Mouse (Mus musculus) liver, embryonic 13.5 days (tissue): ENCODE measurements around the gene Kcnk1. TPM values are rescaled to one million over a fixed set of nuclear protein-coding genes. Genes with fewer than 3 reads are reported as not detected.

Source experiments
- ATAC-seq: fragments of 200-750 bp; cut with Nextera tagmentation; 2 replicates; pipeline ENCODE4 v1.8.0; 2017; ENCODE audit warnings: low read depth, mild to moderate bottlenecking, moderate number of reproducible peaks, moderate library complexity
- DNase-seq: peaks from one replicate; pipeline ENCODE4 v3.0.0; 2022
- H3K27ac ChIP-seq: fragments of 300-500 bp; sonication (generic); 2 replicates; pipeline ENCODE4 v1.5.1; 2015; ENCODE audit warnings: moderate library complexity, mild to moderate bottlenecking, inconsistent platforms
- H3K27me3 ChIP-seq: fragments of 300-500 bp; sonication (generic); 2 replicates; pipeline ENCODE4 v1.6.1; 2015; ENCODE audit warnings: mild to moderate bottlenecking, inconsistent platforms
- H3K36me3 ChIP-seq: fragments of 300-500 bp; sonication (generic); 2 replicates; pipeline ENCODE4 v1.6.1; 2015; ENCODE audit warnings: mild to moderate bottlenecking, inconsistent platforms
- H3K4me1 ChIP-seq: fragments of 300-500 bp; sonication (generic); replicated peaks from 2 replicates; pipeline ENCODE4 v1.6.1; 2015; ENCODE audit warnings: inconsistent platforms
- H3K4me2 ChIP-seq: fragments of 300-500 bp; sonication (generic); 2 replicates; pipeline ENCODE4 v1.6.1; 2015; ENCODE audit warnings: inconsistent platforms, mild to moderate bottlenecking, moderate library complexity
- H3K4me3 ChIP-seq: fragments of 300-500 bp; sonication (generic); replicated peaks from 2 replicates; pipeline ENCODE4 v1.5.1; 2015; ENCODE audit warnings: mild to moderate bottlenecking, inconsistent platforms
- H3K9ac ChIP-seq: fragments of 300-500 bp; sonication (generic); 2 replicates; pipeline ENCODE4 v1.6.1; 2015; ENCODE audit warnings: mild to moderate bottlenecking, inconsistent platforms
- H3K9me3 ChIP-seq: fragments of 300-500 bp; sonication (generic); replicated peaks from 2 replicates; pipeline ENCODE4 v1.6.1; 2016; ENCODE audit warnings: inconsistent platforms
- WGBS: fragments of 180-500 bp; shearing (Covaris S2); methylation state at CpG from one replicate; pipeline ENCODE4 v1.1.7; 2015; ENCODE audit not compliant: insufficient replicate concordance; 5-methylcytosine and 5-hydroxymethylcytosine counted together
- polyA plus RNA-seq: library from polyadenylated mRNA; unstranded; fragments of >200 nt; fragmentation: Nextera tagmentation; extraction: Ambion mirVana; gene quantifications from 2 replicates; pipeline ENCODE4 v1.2.1, GENCODE M21; 2015

Kcnk1 gene
- polyA plus RNA-seq, 1 experiment from 2014 or later: 0.37 TPM

- Histone ChIP-seq H3K27me3 (no peaks in the 10 kb centered on the region), H3K27ac (no peak overlapping the region), H3K4me3 (no peak overlapping the region), H3K4me1 (no peaks in the 10 kb centered on the region), H3K9me3 (no peaks in the 10 kb centered on the region), H3K4me2 (no peak overlapping the region), H3K9ac (no peak overlapping the region), H3K36me3 (no peaks in the 10 kb centered on the region)
- DNase-seq (no peak), ATAC-seq (no peak)
- 71% methylated on average over 10 of the region's 10 CpGs for WGBS
Measured at GRCm38 (mm10) chr8:126062844-126063243, 67.9 kb downstream of the Kcnk1 start.

- DNase-seq: no peak
- H3K27ac ChIP-seq: no peak overlapping the region
- no peaks in the 10 kb centered on the region for H3K36me3 ChIP-seq
- no peak overlapping the region for H3K9ac ChIP-seq
- no peak overlapping the region for H3K4me2 ChIP-seq
- H3K4me3 ChIP-seq: no peak overlapping the region
- no peaks in the 10 kb centered on the region for H3K4me1 ChIP-seq
- H3K9me3 ChIP-seq: no peaks in the 10 kb centered on the region
- ATAC-seq: no peak
- WGBS: 68% methylated on average over 9 of the region's 9 CpGs
- no peaks in the 10 kb centered on the region for H3K27me3 ChIP-seq
Measured at GRCm38 (mm10) chr8:126063832-126064409, 69.0 kb downstream of the Kcnk1 start.

DNA sequence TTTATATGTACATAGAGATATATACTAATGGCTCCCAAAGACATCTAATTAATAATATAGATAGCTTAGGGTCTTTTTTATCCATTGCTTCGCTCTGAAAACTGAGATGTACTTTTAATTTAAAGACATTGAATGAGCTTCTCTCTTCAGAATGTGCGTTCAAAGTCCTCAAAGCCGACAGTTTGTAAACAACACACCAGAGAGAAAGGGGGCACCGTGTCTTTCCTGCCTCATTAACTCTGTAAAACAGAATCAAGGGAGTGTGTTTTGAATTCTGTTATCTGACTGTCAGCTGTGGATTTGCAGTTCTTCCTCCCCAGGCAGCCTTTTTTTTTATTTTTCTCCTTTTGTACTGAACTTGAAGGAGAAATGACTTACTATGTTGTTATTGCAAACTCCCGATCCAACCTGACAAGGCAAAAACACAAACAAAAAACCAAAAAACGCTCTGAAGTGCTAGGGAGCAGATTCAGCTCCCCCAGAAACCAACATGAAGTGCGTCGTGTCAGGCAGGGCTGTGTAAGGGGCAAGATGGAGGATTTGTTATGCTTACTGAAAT is 69.7 kb downstream of the Kcnk1 start:
- DNase-seq (no peak), ATAC-seq (no peak)
- Histone ChIP-seq H3K4me3 (no peak overlapping the region), H3K36me3 (no peaks in the 10 kb centered on the region), H3K27me3 (no peaks in the 10 kb centered on the region), H3K27ac (no peak overlapping the region), H3K4me1 (no peaks in the 10 kb centered on the region), H3K4me2 (no peak overlapping the region), H3K9me3 (no peaks in the 10 kb centered on the region), H3K9ac (no peak overlapping the region)
- WGBS: 55% methylated on average over 8 of the region's 8 CpGs

GRCm38 (mm10) chr8:126067306-126067705 is 72.3 kb downstream of the Kcnk1 start:
- Histone ChIP-seq H3K4me3 (no peak overlapping the region), H3K36me3 (no peaks in the 10 kb centered on the region), H3K4me1 (no peaks in the 10 kb centered on the region), H3K27me3 (no peaks in the 10 kb centered on the region), H3K9me3 (no peaks in the 10 kb centered on the region), H3K9ac (no peak overlapping the region), H3K4me2 (no peak overlapping the region), H3K27ac (no peak overlapping the region)
- DNase-seq (no peak), ATAC-seq (no peak)
- whole genome bisulfite sequencing: 64% methylated on average over 6 of the region's 6 CpGs

- no peak overlapping the region for H3K9ac ChIP-seq
- H3K4me3 ChIP-seq: no peak overlapping the region
- 74% methylated on average over 6 of the region's 6 CpGs for WGBS
- no peaks in the 10 kb centered on the region for H3K9me3 ChIP-seq
- DNase-seq (no peak), ATAC-seq (no peak)
- H3K27ac ChIP-seq: no peak overlapping the region
- no peaks in the 10 kb centered on the region for H3K36me3 ChIP-seq
- H3K27me3 ChIP-seq: no peaks in the 10 kb centered on the region
- no peak overlapping the region for H3K4me2 ChIP-seq
- H3K4me1 ChIP-seq: no peaks in the 10 kb centered on the region
Measured at GRCm38 (mm10) chr8:126068136-126068535, 73.2 kb downstream of the Kcnk1 start.

GRCm38 (mm10) chr8:126072678-126073077 is 77.7 kb downstream of the Kcnk1 start:
- Histone ChIP-seq H3K9ac (no peak overlapping the region), H3K4me1 (no peaks in the 10 kb centered on the region), H3K4me3 (no peak overlapping the region), H3K27me3 (no peaks in the 10 kb centered on the region), H3K9me3 (no peaks in the 10 kb centered on the region), H3K36me3 (no peaks in the 10 kb centered on the region), H3K4me2 (no peak overlapping the region), H3K27ac (no peak overlapping the region)
- ATAC-seq (no peak), DNase-seq (no peak)
- WGBS: 66% methylated on average over 5 of the region's 5 CpGs

DNA sequence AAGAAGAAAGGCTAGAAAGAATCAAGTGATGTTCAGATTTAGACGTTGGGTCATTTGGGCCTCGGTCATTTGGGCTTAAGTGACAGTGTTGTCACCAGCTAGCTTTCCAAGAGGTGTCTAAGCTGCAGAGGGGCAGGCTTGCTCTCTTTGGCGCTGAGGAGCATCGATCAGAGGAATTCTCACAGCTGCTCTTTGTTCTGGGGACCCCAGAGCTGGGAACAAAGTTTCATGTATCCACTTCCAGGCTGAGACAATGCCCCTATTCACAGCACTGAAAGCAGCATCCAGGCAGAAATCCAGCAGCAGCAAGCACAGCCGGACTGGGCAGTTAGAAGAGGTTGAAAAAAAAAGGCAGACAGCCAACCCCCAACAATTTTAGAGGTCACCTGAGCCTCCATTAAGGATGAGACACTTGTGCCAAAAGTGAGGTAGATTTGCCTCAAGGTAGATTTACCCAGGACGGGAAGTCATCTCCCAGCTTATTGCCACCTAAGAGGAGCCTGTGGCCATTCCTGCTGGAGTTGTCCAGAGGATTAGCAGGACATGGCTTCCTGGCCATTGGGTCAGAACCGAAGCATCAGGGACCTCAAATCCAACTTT is 78.3 kb downstream of the Kcnk1 start:
- no peaks in the 10 kb centered on the region for H3K9me3 ChIP-seq
- H3K36me3 ChIP-seq: no peaks in the 10 kb centered on the region
- no peak overlapping the region for H3K9ac ChIP-seq
- H3K27me3 ChIP-seq: no peaks in the 10 kb centered on the region
- no peaks in the 10 kb centered on the region for H3K4me1 ChIP-seq
- DNase-seq (no peak), ATAC-seq (no peak)
- WGBS: 60% methylated on average over 7 of the region's 7 CpGs
- no peak overlapping the region for H3K4me2 ChIP-seq
- H3K4me3 ChIP-seq: no peak overlapping the region
- H3K27ac ChIP-seq: no peak overlapping the region

GRCm38 (mm10) chr8:126074111-126074510 is 79.1 kb downstream of the Kcnk1 start:
- no peaks in the 10 kb centered on the region for H3K4me1 ChIP-seq
- no peaks in the 10 kb centered on the region for H3K9me3 ChIP-seq
- DNase-seq (no peak), ATAC-seq (no peak)
- H3K4me3 ChIP-seq: no peak overlapping the region
- H3K36me3 ChIP-seq: no peaks in the 10 kb centered on the region
- no peak overlapping the region for H3K27ac ChIP-seq
- no peak overlapping the region for H3K4me2 ChIP-seq
- 45% methylated on average over 1 of the region's 1 CpGs for WGBS
- no peaks in the 10 kb centered on the region for H3K27me3 ChIP-seq
- no peak overlapping the region for H3K9ac ChIP-seq

DNA sequence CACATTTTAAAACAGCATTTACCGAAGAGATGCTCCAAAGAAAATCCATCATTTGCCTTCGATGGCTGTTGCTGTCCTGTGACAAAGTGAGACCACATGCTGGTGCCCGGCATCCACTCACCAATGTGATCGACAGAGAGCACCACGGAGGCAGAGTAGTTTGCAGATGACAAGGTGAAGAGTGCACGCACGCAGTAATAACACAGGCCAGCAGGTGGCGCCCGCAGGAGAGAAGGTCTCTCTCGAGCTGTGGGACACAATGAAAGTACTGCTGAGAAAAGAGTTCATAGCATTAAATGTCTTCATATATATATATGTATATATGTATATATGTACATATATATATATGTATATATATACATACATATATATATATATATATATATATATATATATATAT is 80.4 kb downstream of the Kcnk1 start:
- DNase-seq (peak; percentile 8), ATAC-seq (no peak)
- Histone ChIP-seq H3K27me3 (no peaks in the 10 kb centered on the region), H3K4me3 (no peak overlapping the region), H3K4me1 (no peaks in the 10 kb centered on the region), H3K4me2 (no peak overlapping the region), H3K36me3 (no peaks in the 10 kb centered on the region), H3K9me3 (no peaks in the 10 kb centered on the region), H3K27ac (no peak overlapping the region), H3K9ac (no peak overlapping the region)
- 10% methylated on average over 10 of the region's 10 CpGs for WGBS

Other genes starting within 250 kb of the Kcnk1 start
- gene Pcnx2, start 96.9 kb upstream of the Kcnk1 start, polyA plus RNA-seq: 0.19 and 0.27 TPM in 2 replicates
- 0.02 TPM in 2 replicates for gene Map3k21, start 84.7 kb upstream of the Kcnk1 start, polyA plus RNA-seq